Mouse (Mus musculus) adrenal gland, adult (tissue): ENCODE measurements around the gene Klf1.
"Not testable (repeated sequence)": the region's sequence is repeated elsewhere in the genome, so short reads cannot be mapped to it uniquely, and the experiment has no call there.

Source experiments
- DNase-seq, 2 experiments: peaks; one replicate each; pipeline ENCODE4 v3.0.0; 2022 to 2023; ENCODE audit warnings: low spot score in 1 of 2; ENCODE audit not compliant: inconsistent age in 2 of 2

Gene Klf1

DNA sequence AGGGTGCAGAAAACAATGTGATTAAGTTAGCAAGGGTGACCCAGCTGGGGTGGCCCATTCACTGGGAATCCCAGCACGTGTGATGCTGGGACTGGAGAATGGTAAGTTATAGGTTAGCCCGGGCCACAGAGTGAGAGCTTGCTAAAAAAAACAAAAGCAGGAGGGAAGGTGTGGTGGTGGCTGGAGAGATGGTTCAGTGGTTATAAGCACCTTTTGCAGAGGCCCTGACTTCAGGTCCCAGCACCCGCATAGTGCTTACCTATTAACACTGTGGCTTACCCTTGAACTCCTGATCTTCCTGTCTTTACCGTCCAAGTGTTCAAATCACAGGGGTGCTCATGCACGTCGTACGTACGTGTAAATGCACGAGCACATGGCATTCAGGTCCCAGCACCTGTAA, 5.3 kb downstream of the Klf1 start:
- DNase-seq = no peak

DNA sequence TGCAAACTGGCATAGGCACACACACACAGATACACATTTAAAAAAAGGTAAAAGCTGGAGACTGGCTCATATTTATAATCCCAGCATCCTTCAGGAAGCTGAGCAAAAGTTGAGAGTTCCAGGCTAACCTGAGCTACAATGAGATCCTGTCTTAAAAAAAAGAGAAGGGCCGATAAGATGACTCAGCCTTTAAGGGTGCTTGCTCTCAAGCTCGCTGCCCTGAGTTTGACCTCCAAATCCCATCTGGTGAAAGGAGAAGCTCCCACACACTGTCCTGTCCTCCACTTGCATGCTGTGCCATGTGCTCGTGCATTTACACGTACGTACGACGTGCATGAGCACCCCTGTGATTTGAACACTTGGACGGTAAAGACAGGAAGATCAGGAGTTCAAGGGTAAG, 5.8 kb downstream of the Klf1 start:
- peak in 1 of 2 experiments; percentile 29 for DNase-seq

DNA sequence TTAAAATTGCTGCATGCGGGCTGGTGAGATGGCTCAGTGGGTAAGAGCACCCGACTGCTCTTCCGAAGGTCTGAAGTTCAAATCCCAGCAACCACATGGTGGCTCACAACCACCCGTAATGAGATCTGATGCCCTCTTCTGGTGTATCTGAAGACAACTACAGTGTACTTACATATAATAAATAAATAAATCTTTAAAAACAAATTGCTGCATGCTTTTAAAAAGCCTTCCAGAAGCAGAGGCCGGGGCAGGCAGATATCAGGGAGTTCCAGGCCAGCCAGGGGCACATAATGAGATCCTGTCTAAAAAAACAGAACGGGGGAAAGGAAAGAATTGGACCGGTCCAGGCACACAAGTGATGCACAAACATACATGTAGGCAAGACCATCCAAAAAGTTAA, 6.3 kb downstream of the Klf1 start:
- DNase-seq = not testable (repeated sequence)

- peak; percentile 97 to 98 for DNase-seq
Observed at GRCm38 (mm10) chr8:84908421-84909161, 6.9 kb downstream of the Klf1 start, which contains the start of gene Dnase2a. TSS of gene Dnase2a (plus strand) at chr8:84908560.

DNA sequence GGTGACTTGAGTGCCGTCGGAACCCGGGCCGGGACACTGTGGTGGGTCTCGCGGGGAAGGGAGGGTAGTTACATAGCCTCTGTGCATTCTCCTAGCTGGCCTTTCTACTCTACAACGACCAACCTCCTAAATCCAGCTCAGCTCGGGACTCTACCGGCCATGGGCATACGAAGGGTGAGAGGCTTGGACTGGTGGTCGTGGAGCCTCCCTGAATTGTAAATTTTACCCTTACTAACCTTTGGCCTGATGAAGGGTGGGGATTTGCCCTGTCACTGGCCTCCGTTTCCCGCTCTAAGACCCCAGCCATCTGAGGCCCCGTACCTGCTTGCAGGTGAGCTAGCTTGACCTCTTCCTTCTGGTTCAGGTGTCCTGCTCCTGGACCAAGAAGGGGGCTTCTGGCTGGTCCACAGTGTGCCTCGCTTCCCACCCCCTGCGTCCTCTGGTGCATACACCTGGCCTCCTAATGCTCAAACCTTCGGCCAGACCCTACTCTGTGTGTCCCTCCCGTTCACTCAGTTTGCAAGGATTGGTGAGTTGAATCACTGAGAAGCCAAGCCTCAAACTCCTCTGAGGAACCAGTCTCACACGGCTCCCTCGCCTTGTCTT, 7.5 kb downstream of the Klf1 start:
- no peak for DNase-seq

DNA sequence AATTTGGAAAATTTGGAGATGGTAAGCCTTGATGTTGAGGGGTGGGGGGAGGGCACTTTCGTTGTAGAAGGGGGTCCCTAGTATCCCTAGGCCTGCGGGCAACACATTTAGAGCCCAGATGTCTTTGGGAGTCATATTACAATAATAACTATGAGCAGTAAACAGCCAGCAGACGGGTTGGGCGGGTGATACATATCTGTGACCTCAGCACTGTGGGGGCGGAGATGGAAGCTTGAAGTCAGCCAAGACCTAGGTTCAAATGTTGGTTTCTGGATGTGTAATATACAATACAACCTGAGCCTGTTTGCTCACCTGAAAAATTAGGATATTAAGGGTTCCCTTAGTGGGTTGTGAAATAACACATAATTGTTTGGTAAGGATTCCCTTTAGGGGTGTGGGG, 8.2 kb downstream of the Klf1 start:
- no peak for DNase-seq

DNA sequence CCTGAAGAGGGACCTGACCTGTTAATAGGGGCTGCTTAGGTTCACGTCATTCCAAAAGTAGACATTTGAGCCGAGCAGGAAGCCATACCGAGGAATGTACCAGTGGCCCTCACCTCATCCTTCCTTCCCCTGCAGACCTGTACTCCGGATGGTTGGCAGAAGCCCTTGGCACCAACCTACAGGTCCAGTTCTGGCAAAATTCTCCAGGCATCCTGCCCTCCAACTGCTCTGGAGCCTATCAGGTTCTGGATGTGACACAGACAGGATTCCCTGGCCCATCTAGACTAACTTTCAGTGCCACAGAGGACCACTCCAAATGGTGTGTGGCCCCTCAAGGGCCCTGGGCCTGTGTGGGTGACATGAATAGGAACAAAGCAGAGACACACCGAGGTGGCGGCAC, 8.8 kb downstream of the Klf1 start:
- no peak for DNase-seq

DNA sequence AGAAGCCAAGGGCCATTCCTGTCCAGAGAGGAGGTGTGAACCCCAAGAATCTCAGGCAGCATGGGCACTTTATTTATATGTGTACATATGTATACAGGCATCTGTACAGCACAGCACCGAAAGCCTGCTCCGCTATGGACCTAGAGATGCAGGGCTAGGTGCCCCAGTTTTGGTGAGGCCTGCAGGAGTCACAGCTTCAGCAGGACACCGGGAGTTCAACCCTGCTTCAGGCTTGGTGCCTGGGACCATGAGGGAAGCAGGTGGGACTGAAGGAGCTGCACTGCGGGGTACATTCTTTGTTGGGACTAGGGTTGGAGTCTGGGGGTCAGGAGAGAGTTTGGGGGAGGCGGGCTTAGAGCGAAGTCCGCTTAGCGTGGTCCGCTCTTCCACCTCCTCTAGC, 10.1 kb downstream of the Klf1 start:
- DNase-seq = no peak

DNA sequence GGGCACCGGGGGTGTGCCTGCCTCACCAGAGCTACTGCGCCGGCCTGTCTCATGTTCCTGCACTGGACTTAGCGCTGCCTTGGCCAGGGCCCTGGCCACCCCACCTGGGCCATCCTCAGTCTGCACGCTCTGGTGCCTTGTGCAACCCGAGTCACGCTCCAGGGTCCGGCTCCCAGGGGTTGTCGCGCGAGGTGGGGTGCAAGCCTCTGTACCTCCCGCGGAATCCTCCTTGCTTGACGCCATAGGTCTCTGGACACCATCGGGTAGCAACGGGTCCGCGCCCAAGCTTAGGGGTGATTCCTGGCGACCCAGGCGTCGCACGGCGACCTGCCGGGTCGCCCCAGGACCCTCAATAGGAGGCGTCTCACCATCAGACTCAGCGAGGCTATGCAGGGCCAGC, 10.7 kb downstream of the Klf1 start:
- peak in 1 of 2 experiments; percentile 42 for DNase-seq

DNA sequence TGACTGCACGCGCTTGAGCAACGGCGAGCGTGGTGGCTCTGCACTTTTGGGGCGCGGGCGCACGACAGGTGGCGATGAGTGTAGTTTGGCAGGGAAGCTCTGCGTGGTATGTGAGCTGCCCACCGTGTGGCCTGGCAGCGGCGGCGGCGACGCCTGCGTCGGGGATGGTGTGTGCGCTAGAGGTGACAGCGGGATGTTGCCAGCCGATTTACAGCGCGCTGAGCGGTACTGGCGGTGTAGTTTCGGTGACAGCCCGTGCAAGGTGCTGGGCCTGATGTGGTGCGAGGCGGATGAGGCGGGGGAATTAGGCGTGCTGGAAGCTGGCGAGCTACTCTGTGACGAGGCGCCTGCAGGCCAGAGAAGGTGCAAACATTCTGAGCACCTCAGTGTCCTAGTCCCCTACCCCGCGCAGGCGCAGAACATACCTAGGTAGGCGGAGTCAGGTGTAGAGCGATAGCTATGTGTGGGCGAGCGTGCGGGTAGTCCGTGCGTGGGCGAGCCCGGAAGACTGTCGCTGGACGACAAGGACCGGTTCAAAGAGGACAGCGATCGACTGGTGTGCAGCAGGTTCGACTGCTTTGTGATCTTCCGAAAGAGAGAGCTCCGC, 11.3 kb downstream of the Klf1 start:
- DNase-seq = peak; percentile 77 to 88

DNA sequence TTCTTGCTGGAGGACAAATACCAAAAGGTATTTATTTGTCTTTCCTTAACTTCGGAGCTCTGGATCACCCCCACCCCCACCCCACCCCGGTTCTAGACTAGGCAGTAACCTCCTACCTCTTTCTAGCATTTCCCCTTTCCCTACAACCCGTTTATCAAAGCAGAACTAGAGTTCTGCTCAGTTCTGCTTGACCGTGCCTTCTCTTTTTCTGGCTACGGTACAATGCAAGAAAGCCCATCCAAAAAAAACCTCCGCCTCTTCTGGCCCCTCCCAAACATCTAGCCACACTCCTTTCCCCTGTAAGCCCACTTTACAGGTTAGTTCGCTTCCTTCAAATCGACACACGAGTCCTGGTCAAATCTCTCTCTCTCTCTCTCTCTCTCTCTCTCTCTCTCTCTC, 11.8 kb downstream of the Klf1 start:
- no peak for DNase-seq

GRCm38 (mm10) chr8:84913960-84914359, 12.2 kb downstream of the Klf1 start:
- DNase-seq = peak in 1 of 2 experiments; percentile 49

- no peak for DNase-seq
Observed at GRCm38 (mm10) chr8:84915269-84915668, 13.5 kb downstream of the Klf1 start.

DNA sequence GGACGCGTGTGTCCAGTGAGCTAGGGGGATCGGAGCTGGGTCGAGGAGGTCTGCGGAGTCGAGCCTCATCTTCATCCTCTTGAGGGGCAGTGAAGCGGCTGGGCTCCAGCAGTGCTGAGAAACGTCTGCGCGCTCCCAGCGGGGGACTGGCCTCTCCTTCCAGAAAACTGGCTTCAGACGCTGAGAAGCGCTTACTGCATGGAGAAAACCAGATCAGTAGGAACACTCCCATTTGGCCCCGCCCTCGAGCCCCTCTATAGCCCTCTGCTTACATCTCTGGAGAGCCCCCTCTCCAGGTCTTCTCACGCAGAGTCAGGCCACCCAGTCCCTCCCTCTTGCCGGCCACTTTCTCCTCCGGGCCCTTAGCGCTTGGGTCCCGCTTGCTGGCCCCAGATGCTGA, 16.1 kb downstream of the Klf1 start:
- no peak for DNase-seq

GRCm38 (mm10) chr8:84918646-84919045, 16.9 kb downstream of the Klf1 start:
- no peak for DNase-seq

GRCm38 (mm10) chr8:84921596-84921995, 19.9 kb downstream of the Klf1 start:
- DNase-seq = peak in 1 of 2 experiments; percentile 60

- no peak for DNase-seq
Observed at GRCm38 (mm10) chr8:84925557-84925956, 23.8 kb downstream of the Klf1 start.

DNA sequence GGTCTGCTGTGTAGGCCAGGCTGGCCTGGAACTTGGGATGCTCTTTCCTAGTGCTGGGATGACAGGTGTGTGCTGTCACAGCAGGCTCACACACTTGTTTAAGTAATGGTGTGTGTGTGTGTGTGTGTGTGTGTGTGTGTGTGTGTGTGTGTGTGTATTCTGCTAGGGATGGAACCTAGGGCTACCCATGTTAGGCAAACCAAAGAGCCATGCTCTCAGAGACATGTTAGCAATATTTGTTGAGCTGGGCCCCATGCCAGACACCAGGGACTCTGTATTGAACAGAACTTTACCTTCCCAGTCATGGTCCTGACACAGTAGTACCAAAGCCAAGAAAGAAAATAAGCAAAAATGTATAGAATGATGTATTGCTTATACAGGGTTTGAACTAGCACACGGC, 25.8 kb downstream of the Klf1 start:
- no peak for DNase-seq

DNA sequence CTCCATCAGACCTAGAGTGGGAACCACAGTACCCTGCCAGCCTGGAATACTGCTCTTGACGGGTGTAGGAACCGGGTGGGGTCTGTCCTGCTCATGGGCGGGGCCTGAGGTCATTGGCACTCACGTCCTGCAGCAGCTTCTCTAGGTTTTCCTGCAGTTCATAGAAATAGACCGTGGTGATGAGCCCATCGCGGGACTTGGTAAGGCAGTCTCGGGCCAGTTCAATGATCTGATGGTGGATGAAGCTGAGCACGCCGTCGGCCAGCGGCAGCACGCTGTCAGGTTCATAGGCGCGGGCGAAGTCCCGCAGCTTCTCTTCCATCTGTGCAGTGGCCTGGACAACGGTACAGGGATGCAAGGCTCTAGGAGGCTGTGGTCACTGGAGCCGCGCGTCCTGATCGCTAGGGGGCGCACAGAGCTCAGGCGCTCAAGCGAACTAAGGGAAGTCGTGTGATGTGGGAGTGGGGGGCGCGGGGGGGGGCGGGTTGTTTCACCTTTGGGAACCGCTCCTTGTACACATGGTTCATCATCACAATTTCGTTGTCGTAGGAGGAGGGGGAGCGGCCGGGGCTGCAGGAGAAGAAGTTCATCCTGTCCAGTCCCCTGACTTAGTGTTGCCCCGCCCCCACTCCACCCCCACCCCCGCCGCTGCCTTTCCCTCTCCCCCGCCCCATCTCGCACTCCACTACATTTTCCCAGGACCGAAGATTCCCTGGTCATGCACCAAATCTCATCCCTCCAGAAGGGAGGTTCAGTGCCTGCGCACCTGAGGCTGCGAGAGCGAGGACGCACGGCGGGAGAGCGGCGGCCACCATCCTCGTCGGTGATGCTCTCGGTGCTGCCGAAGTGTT, 27.0 kb downstream of the Klf1 start:
- DNase-seq = peak; percentile 64 to 83

DNA sequence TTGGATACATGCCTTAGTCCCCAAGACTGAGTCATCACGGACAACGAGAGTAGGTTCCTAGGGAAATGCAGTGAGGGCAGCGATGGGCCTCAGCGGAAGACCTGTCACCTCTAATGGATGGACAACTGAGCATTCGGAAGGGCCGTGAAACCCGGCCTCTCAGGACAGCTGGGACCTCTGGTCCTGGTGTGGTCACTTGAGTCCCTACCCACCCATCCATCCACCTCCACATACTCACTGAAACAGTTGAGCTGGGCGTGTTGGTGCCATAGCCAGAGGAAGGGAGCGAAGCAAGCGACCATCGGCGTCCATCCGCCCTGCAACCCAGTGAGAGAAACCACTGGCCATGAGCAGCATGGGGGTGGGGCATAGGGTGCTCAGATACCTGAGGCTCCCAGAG, 28.9 kb downstream of the Klf1 start:
- no peak for DNase-seq

GRCm38 (mm10) chr8:84933767-84934559, 32.2 kb downstream of the Klf1 start:
- DNase-seq = no peak
